Mouse (Mus musculus) neural tube, embryonic 13.5 days (tissue): ENCODE measurements around the gene Mkrn2. TPM values are rescaled to one million over a fixed set of nuclear protein-coding genes. Genes with fewer than 3 reads are reported as not detected.

Experiments used
- ATAC-seq: fragments of 200-750 bp; cut with Nextera tagmentation; 2 replicates; pipeline ENCODE4 v1.8.0; 2017; ENCODE audit warnings: low read depth, mild to moderate bottlenecking, moderate TSS enrichment, moderate library complexity
- H3K27ac ChIP-seq: fragments of 300-500 bp; sonication (generic); replicated peaks from 2 replicates; pipeline ENCODE4 v1.5.1; 2015; ENCODE audit warnings: moderate library complexity, mild to moderate bottlenecking, inconsistent platforms
- H3K27me3 ChIP-seq: fragments of 300-500 bp; sonication (generic); 2 replicates; pipeline ENCODE4 v1.6.1; 2015; ENCODE audit warnings: mild to moderate bottlenecking, inconsistent platforms
- H3K36me3 ChIP-seq: fragments of 300-500 bp; sonication (generic); 2 replicates; pipeline ENCODE4 v1.6.1; 2015; ENCODE audit warnings: mild to moderate bottlenecking, inconsistent platforms
- H3K4me1 ChIP-seq: fragments of 300-500 bp; sonication (generic); replicated peaks from 2 replicates; pipeline ENCODE4 v1.6.1; 2015; ENCODE audit warnings: inconsistent platforms
- H3K4me2 ChIP-seq: fragments of 300-500 bp; sonication (generic); 2 replicates; pipeline ENCODE4 v1.6.1; 2015; ENCODE audit warnings: inconsistent platforms, mild to moderate bottlenecking, moderate library complexity
- H3K4me3 ChIP-seq: fragments of 300-500 bp; sonication (generic); 2 replicates; pipeline ENCODE4 v1.5.1; 2015; ENCODE audit warnings: mild to moderate bottlenecking, inconsistent platforms
- H3K9ac ChIP-seq: fragments of 300-500 bp; sonication (generic); 2 replicates; pipeline ENCODE4 v1.6.1; 2015; ENCODE audit warnings: moderate library complexity, mild to moderate bottlenecking, inconsistent platforms
- H3K9me3 ChIP-seq: fragments of 300-500 bp; sonication (generic); 2 replicates; pipeline ENCODE4 v1.6.1; 2016; ENCODE audit warnings: inconsistent platforms
- WGBS: fragments of 180-500 bp; shearing (Covaris S2); methylation state at CpG from one replicate; pipeline ENCODE4 v1.1.7; 2015; 5-methylcytosine and 5-hydroxymethylcytosine counted together
- polyA plus RNA-seq: library from polyadenylated mRNA; unstranded; fragments of >200 nt; fragmentation: Nextera tagmentation; extraction: Ambion mirVana; gene quantifications from 2 replicates; pipeline ENCODE4 v1.2.1, GENCODE M21; 2015

The Mkrn2 gene
- polyA plus RNA-seq, 1 experiment from 2014 or later = 30.2 TPM

DNA sequence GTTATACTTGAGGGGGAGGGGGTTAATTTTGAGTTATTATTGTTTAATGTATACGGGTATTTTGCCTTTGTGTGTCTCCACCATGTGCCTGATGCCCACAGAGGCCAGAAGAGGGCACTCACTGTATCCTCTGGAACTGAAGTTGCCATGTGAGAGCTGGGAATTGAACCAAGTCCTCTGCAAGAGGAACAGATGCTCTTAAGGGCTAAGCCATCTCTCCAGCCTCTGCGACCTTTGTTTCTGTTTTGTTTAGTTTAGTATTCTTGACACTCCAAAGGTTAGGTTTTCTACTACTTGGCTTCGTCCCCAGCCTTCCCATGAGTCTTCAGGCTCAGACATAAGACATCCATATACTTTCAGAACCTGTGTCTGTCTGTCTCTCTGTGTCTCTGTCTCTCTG lies 17.5 kb upstream of the Mkrn2 start:
- no peaks in the 10 kb centered on the region for H3K4me1 ChIP-seq
- peaks cover 26% of the 10 kb centered on the region for H3K36me3 ChIP-seq
- no peak overlapping the region for H3K9ac ChIP-seq
- no peak overlapping the region for H3K4me2 ChIP-seq
- H3K4me3 ChIP-seq = no peak overlapping the region
- 80% methylated on average over 3 of the region's 3 CpGs for WGBS
- no peaks in the 10 kb centered on the region for H3K27me3 ChIP-seq
- H3K27ac ChIP-seq = no peak overlapping the region
- H3K9me3 ChIP-seq = no peaks in the 10 kb centered on the region
- ATAC-seq = no peak

DNA sequence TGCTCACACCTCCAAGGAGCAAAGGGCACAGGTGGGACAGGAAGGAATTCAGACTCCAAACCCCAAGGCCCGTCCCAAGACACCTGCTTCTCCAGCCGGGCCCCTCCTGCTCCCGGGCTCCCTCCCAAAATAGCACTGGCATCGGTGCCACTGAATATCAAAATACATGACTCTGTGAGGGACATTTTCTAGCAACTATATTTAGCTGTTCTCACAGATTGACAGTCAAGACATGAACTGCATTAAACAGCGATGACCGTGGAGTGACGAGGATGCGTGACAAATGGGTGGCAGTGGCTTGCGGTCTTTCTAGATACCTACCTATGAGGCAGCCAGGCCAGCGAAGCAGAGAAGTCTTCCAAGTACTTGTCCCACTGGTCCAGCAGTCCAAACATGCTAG lies 15.4 kb upstream of the Mkrn2 start:
- Histone ChIP-seq H3K9me3 (no peaks in the 10 kb centered on the region), H3K4me2 (no peak overlapping the region), H3K36me3 (peaks cover 8% of the 10 kb centered on the region; the same call in 1 of the 2 replicates), H3K9ac (no peak overlapping the region), H3K27ac (no peak overlapping the region), H3K4me3 (no peak overlapping the region), H3K4me1 (no peaks in the 10 kb centered on the region), H3K27me3 (no peaks in the 10 kb centered on the region)
- 87% methylated on average over 10 of the region's 10 CpGs for WGBS
- ATAC-seq = no peak

DNA sequence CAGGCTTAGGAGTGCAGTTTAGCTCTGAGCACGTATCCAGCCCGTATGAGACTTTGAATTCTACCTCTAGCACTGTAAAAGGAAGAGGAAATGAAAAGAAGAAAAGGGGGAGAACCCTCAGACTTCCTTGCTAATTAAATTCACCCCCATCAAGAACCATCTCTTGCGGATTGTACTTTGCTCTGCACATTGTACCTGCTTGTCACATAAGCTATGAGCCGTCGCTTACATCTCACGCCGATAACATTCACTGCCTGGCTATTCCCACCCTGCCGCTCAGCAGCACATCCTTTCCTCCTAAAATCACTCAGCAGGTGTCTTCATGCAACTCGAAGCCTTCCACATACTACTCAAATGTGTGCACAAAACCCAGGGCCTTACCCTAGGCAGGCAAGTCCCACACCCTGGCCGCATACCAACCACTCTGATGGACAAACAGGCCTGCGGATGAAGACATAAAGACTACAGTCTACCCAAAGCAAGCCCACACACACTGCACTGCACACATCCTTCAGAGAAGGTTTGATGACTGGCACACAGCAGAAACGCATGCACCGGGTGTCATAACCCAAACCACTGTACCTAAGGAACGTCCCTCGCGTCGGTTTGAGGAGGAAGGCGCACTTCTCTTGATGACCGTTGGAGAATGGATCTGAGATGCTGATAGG lies 9.9 kb upstream of the Mkrn2 start:
- Histone ChIP-seq H3K9ac (no peak overlapping the region), H3K4me2 (no peak overlapping the region), H3K27me3 (no peaks in the 10 kb centered on the region), H3K36me3 (no peaks in the 10 kb centered on the region), H3K4me3 (no peak overlapping the region), H3K9me3 (no peaks in the 10 kb centered on the region), H3K27ac (no peak overlapping the region), H3K4me1 (no peaks in the 10 kb centered on the region)
- 88% methylated on average over 19 of the region's 19 CpGs for WGBS
- ATAC-seq = no peak

DNA sequence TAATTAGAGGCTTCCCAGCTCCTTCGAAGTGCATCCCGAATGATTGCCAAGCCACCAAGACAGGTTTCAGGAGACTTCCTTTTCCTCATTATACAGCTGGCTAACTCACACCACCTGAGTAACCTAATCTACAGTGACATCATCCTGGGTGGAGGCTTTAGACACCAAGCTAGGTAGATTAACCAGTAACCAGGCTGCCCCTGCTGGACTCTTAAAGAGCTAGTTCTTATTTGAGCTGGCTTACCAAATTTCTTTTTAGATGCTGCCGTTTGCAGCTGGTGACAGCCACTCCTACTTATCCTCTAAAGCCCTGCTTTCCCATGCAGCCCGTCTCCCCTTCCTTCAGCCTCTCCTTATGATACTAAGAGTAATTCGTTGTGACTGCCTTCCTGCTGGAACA lies 9.2 kb upstream of the Mkrn2 start, which contains the start of gene Mkrn2os:
Gene Mkrn2os, minus strand, starts transcription at position 119 of the 400 bp plus-strand sequence.
- H3K27me3 ChIP-seq = no peaks in the 10 kb centered on the region
- H3K4me3 ChIP-seq = no peak within 1 kb of the TSS
- no peaks in the 10 kb centered on the region for H3K36me3 ChIP-seq
- no peaks in the 10 kb centered on the region for H3K4me1 ChIP-seq
- no peak within 1 kb of the TSS for H3K4me2 ChIP-seq
- H3K9me3 ChIP-seq = no peaks in the 10 kb centered on the region
- 70% methylated on average over 5 of the region's 5 CpGs for WGBS
- no peak within 1 kb of the TSS for H3K9ac ChIP-seq
- H3K27ac ChIP-seq = no peak within 1 kb of the TSS
- no peak for ATAC-seq

- no peak overlapping the region for H3K4me2 ChIP-seq
- no peak for ATAC-seq
- WGBS = 77% methylated on average over 4 of the region's 4 CpGs
Measured at GRCm38 (mm10) chr6:115593252-115593651, 8.4 kb upstream of the Mkrn2 start.

GRCm38 (mm10) chr6:115594463-115594862 lies 7.2 kb upstream of the Mkrn2 start:
- H3K4me1 ChIP-seq = no peaks in the 10 kb centered on the region
- H3K27ac ChIP-seq = no peak overlapping the region
- no peak overlapping the region for H3K4me3 ChIP-seq
- no peak overlapping the region for H3K9ac ChIP-seq
- H3K4me2 ChIP-seq = no peak overlapping the region
- no peak for ATAC-seq
- no peaks in the 10 kb centered on the region for H3K36me3 ChIP-seq
- no peaks in the 10 kb centered on the region for H3K9me3 ChIP-seq
- 77% methylated on average over 3 of the region's 3 CpGs for WGBS
- no peaks in the 10 kb centered on the region for H3K27me3 ChIP-seq

More at GRCm38 (mm10) chr6:115593252-115593651, 8.4 kb upstream of the Mkrn2 start:
- no peak overlapping the region for H3K9ac ChIP-seq
- H3K27me3 ChIP-seq = no peaks in the 10 kb centered on the region
- no peaks in the 10 kb centered on the region for H3K4me1 ChIP-seq
- no peaks in the 10 kb centered on the region for H3K36me3 ChIP-seq
- H3K4me3 ChIP-seq = no peak overlapping the region
- no peak overlapping the region for H3K27ac ChIP-seq
- no peaks in the 10 kb centered on the region for H3K9me3 ChIP-seq

DNA sequence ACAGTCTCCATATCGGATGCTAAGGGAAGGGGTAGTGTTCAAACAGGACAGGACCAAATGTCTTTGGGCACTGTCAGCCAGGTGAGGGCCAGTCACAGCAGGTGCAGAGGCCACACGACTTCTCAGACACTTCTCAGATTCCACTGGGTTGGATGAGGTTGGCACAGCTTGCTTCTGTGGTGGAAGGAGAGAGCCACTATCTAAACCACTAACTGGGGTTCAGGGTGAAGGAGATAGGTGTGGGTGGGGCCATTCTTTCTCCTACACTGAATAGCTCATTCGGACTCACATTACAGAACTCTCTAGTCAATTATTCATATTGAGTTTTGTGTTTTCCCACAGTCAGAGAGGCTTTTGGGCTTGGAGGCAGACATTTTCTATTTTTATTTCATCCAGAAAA lies 6.0 kb upstream of the Mkrn2 start:
- H3K4me2 ChIP-seq = no peak overlapping the region
- H3K4me3 ChIP-seq = no peak overlapping the region
- no peak overlapping the region for H3K27ac ChIP-seq
- H3K9me3 ChIP-seq = no peaks in the 10 kb centered on the region
- no peaks in the 10 kb centered on the region for H3K36me3 ChIP-seq
- no peaks in the 10 kb centered on the region for H3K27me3 ChIP-seq
- ATAC-seq = no peak
- no peaks in the 10 kb centered on the region for H3K4me1 ChIP-seq
- WGBS = 63% methylated on average over 3 of the region's 3 CpGs
- H3K9ac ChIP-seq = no peak overlapping the region

GRCm38 (mm10) chr6:115601322-115601714 lies 384 bp upstream of the Mkrn2 start:
- Histone ChIP-seq H3K4me1 (peaks cover 13% of the 10 kb centered on the region), H3K27ac (no peak overlapping the region), H3K9me3 (no peaks in the 10 kb centered on the region), H3K27me3 (no peaks in the 10 kb centered on the region), H3K4me3 (peak overlapping the region; percentile 76), H3K9ac (no peak overlapping the region), H3K36me3 (0 out of 2 replicates have a peak, but pooled peaks cover 6% of the 10 kb centered on the region), H3K4me2 (peak overlapping the region; percentile 77)
- peak; percentile 22; the same call in 1 of the 2 replicates for ATAC-seq
- 67% methylated on average over 4 of the region's 4 CpGs for WGBS

DNA sequence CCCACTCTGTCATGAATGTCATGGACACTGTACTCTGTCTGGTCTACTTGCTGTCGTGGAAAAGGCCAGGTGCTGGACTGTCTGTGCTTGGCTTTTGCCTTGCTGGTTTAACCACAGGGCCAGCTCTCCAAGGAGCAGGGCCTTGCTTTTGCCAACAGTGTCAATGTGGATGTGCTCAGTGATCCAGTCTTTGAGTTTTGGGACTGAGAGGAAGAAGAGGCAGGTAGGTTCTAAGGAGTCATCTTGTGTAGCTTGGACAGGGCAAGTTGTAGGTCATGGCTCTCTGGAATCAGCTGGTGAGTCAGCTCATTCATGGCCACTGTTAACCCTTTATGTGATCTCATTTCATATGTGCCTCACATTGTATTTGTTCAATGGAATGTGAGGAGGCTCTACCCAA lies 4.8 kb downstream of the Mkrn2 start:
- ATAC-seq = no peak
- Histone ChIP-seq H3K36me3 (peaks cover 24% of the 10 kb centered on the region), H3K9ac (no peak overlapping the region), H3K9me3 (no peaks in the 10 kb centered on the region), H3K4me3 (no peak overlapping the region), H3K27ac (no peak overlapping the region), H3K27me3 (no peaks in the 10 kb centered on the region), H3K4me2 (no peak overlapping the region), H3K4me1 (peaks cover 21% of the 10 kb centered on the region)
- 84% methylated on average over 1 of the region's 1 CpGs for WGBS

- Histone ChIP-seq H3K9me3 (no peaks in the 10 kb centered on the region), H3K4me1 (peaks cover 18% of the 10 kb centered on the region), H3K27me3 (no peaks in the 10 kb centered on the region), H3K36me3 (peaks cover 33% of the 10 kb centered on the region), H3K4me2 (no peak overlapping the region), H3K9ac (no peak overlapping the region), H3K27ac (peak overlapping the region; percentile 18; the same call in 1 of the 2 replicates), H3K4me3 (no peak overlapping the region)
- 62% methylated on average over 4 of the region's 4 CpGs for WGBS
- ATAC-seq = no peak
Measured at GRCm38 (mm10) chr6:115607429-115607828, 5.7 kb downstream of the Mkrn2 start.

GRCm38 (mm10) chr6:115609121-115609520 lies 7.4 kb downstream of the Mkrn2 start:
- Histone ChIP-seq H3K4me1 (peaks cover 8% of the 10 kb centered on the region), H3K4me3 (no peak overlapping the region), H3K4me2 (no peak overlapping the region), H3K9ac (no peak overlapping the region), H3K27me3 (no peaks in the 10 kb centered on the region), H3K36me3 (peaks cover 50% of the 10 kb centered on the region), H3K27ac (no peak overlapping the region), H3K9me3 (no peaks in the 10 kb centered on the region)
- whole genome bisulfite sequencing = 83% methylated on average over 3 of the region's 3 CpGs
- ATAC-seq = no peak

DNA sequence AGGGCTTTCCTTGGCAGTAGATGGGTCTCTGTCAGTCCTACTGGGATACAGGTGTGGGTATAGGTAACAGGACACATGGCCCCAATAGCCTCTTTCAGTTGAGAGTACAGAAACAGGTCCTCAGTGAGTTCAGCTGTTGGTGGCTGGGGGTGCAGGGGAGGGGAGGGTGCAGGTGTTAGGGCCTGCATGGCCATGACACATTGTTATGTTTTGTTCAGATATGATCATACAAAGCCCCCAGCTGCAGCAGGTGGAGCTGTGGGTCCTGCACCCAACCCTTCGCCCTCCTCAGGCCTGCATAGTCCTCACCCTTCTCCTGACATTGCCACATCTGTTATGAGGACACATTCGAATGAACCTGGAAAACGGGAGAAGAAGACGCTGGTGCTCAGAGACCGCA lies 8.6 kb downstream of the Mkrn2 start:
- Histone ChIP-seq H3K27ac (no peak overlapping the region), H3K9me3 (no peaks in the 10 kb centered on the region), H3K4me3 (no peak overlapping the region), H3K4me2 (no peak overlapping the region), H3K4me1 (peaks cover 8% of the 10 kb centered on the region), H3K36me3 (peaks cover 61% of the 10 kb centered on the region), H3K27me3 (no peaks in the 10 kb centered on the region), H3K9ac (no peak overlapping the region)
- ATAC-seq = no peak
- 96% methylated on average over 5 of the region's 5 CpGs for WGBS

- no peak overlapping the region for H3K9ac ChIP-seq
- no peak overlapping the region for H3K4me3 ChIP-seq
- H3K4me1 ChIP-seq = no peaks in the 10 kb centered on the region
- no peaks in the 10 kb centered on the region for H3K27me3 ChIP-seq
- no peaks in the 10 kb centered on the region for H3K9me3 ChIP-seq
- no peak for ATAC-seq
- H3K36me3 ChIP-seq = peaks cover 91% of the 10 kb centered on the region
- H3K27ac ChIP-seq = no peak overlapping the region
- H3K4me2 ChIP-seq = no peak overlapping the region
Measured at GRCm38 (mm10) chr6:115613793-115614192, 12.1 kb downstream of the Mkrn2 start.
